Mouse (Mus musculus): ENCODE measurements around the gene Dusp27.
A peak's percentile ranks its signal among the peaks of the same experiment; 100 is the strongest.

Dusp27 gene

DNA sequence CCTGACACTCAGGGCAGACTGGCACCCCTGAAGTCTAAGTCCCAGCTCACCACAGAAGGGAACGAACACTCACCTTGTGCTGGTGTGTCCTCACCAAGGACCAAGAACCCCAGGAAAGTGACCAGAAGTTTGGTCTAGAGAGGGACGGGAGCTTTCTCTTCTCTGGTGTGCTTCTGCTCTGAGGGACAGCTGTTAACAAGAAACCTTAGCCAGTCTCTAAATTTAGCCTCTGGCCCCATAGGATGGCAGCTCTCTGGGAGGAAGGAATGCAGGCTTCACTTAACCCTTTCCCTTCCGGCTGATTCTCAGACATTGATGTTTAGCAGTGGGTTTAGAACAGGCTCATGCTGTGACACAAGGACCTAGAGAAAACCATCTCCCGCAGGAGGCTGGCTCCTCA lies at the start of gene Dusp27:
Dusp27 (minus strand) TSS at position 204 of the 400 bp plus-strand sequence.
- no peak for DNase-seq (ENCODE audit: low read depth in 1 of 2, low spot score in 2 of 2)

- no peak for DNase-seq (ENCODE audit: low read depth in 1 of 2, low spot score in 2 of 2)
These were observed 45.9 kb upstream of the Dusp27 start for GRCm38 (mm10) chr1:166173621-166174020.

- DNase-seq (ENCODE audit: low read depth in 1 of 2, low spot score in 2 of 2), result no peak
These were observed 45.3 kb upstream of the Dusp27 start for GRCm38 (mm10) chr1:166172992-166173391.

- DNase-seq (ENCODE audit: low read depth in 1 of 2, low spot score in 2 of 2), result no peak
These were observed 43.1 kb upstream of the Dusp27 start for GRCm38 (mm10) chr1:166170852-166171251.

- DNase-seq (ENCODE audit: low read depth in 1 of 2, low spot score in 2 of 2), result no peak
These were observed 42.0 kb upstream of the Dusp27 start for GRCm38 (mm10) chr1:166169713-166170112.

GRCm38 (mm10) chr1:166168017-166168416 lies 40.3 kb upstream of the Dusp27 start:
- DNase-seq (ENCODE audit: low read depth in 1 of 2, low spot score in 2 of 2), result no peak

GRCm38 (mm10) chr1:166167405-166167804 lies 39.7 kb upstream of the Dusp27 start:
- DNase-seq (ENCODE audit: low read depth in 1 of 2, low spot score in 2 of 2), result no peak

GRCm38 (mm10) chr1:166165159-166165558 lies 37.4 kb upstream of the Dusp27 start:
- no peak for DNase-seq (ENCODE audit: low read depth in 1 of 2, low spot score in 2 of 2)

DNA sequence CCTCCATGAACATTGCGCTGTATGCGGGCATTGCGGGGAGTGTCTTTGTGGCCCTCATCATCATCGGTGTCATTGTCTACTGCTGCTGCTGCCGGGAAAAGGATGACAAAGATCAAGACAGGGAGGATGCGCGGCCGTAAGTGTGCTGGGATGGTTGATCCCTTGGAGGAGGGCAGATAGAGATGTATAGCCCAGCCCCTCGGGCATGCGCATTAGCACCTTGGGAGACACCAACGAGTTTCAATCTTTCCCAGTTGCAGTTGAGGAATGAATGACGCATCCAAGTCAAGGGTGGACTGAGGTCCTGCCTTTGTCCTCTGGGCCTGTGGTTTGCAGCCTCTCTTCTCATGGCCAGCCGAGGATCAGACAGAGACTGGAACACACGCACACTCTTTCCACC lies 36.9 kb upstream of the Dusp27 start:
- no peak for DNase-seq (ENCODE audit: low read depth in 1 of 2, low spot score in 2 of 2)

DNA sequence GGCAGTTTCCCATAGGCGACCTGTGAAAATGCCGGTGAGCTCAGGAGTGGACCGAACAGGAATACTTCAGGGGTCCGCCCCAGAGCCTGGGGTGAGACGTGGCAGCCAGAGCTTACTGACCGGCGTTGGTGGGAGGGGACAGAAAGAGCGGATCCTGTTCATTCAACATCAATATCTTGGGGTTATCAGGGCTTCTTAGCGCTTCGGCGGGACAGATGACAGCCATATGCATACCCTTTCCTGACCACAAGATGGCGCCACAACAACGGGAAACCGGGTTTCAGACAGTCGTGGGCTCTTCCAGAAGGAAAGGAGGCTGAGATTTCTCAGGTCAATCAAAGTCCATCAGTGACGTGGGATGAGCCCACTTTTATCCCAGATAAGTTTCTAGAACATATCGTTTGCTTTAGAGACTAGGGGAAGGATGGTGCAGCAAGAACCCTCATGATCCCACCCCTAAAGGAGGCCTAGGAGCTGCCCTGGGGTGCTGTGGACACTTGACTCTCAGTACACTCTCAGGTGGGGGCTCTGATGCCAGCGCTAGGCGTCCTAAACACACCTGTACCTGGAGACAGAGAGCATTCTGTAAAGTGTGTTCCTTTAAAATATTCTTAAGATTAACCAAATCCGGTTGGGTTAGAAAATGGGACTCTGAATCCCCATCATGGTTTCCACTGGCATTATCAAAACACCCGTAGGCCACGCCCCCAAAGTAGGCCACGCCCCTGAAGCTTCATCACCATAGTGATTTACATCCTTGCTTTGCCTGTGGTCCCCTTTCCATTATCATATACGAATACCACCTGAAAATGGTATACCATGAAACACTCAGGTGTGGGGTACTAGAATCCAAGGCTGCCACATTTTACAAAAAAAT lies 33.1 kb upstream of the Dusp27 start:
- peak in 1 of 2 experiments; percentile 21 for DNase-seq (ENCODE audit: low read depth in 1 of 2, low spot score in 2 of 2)

DNA sequence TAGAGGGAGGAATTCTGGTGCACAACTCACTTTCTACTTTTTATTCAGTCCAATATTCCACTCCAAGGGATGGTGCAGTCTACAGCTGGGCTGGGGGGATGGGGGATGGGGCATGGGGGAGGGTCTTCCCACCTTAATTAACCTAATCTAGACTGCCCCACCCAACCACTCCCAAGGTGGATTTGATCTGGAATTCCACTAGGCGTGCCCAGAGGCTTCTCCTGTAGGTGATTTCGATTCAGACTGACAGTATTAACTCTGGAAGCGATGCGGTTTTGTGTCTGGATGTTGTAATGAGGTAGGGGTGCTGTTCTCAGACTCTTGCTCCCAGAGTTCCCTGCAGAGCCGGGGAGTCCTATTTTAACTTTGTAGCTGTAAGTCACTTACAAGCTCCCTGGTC lies 32.4 kb upstream of the Dusp27 start:
- DNase-seq (ENCODE audit: low read depth in 1 of 2, low spot score in 2 of 2), result no peak

- DNase-seq (ENCODE audit: low read depth in 1 of 2, low spot score in 2 of 2), result no peak
These were observed 30.9 kb upstream of the Dusp27 start for GRCm38 (mm10) chr1:166158664-166159063.

GRCm38 (mm10) chr1:166157712-166158111 lies 30.0 kb upstream of the Dusp27 start:
- no peak for DNase-seq (ENCODE audit: low read depth in 1 of 2, low spot score in 2 of 2)

- DNase-seq (ENCODE audit: low read depth in 1 of 2, low spot score in 2 of 2), result no peak
These were observed 27.4 kb upstream of the Dusp27 start for GRCm38 (mm10) chr1:166155113-166155494.

GRCm38 (mm10) chr1:166154162-166155112 lies 26.7 kb upstream of the Dusp27 start:
- DNase-seq (ENCODE audit: low read depth in 1 of 2, low spot score in 2 of 2), result peak in 1 of 2 experiments; percentile 47

GRCm38 (mm10) chr1:166153351-166154120 lies 25.8 kb upstream of the Dusp27 start:
- DNase-seq (ENCODE audit: low read depth in 1 of 2, low spot score in 2 of 2), result peak; percentile 29 to 73

DNA sequence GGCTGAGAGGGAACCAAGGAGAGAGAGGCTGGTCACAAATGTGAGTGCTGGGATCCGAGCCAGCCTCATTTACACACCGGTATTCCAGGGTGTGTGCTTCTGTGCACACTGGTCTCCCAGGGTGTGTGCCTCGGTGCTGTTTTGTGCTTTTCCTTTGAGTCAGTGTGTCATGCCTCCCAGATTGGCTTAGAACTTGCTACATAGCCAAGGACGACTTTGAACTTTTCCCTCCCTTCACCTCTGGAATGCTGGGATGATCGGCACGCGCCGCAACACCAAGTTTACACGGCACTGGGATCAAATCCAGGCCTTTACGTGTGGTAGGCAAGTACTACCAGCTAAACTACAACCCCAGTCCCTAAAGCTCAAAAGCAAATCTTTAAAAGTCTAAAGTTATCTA lies 24.3 kb upstream of the Dusp27 start:
- no peak for DNase-seq (ENCODE audit: low read depth in 1 of 2, low spot score in 2 of 2)

GRCm38 (mm10) chr1:166151341-166151740 lies 23.6 kb upstream of the Dusp27 start:
- no peak for DNase-seq (ENCODE audit: low read depth in 1 of 2, low spot score in 2 of 2)

DNA sequence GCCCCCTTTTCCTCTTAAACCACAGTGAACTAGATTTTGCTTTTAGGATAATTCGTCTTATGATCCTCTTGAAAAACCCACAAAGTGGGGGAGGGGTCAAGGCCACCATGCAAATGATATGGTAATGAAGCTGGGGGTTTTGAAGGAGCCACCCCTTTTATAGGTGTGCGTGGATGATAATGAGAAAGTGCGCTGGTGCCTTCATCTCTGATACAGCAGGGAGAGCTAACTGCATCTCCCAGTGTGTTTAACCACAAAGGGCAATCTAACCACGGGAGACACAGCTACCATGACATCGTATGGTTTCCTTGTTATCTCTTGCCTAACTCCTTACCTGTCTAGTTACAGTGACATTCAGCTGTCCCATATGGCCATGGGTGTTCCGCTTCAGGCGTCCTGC lies 22.3 kb upstream of the Dusp27 start:
- DNase-seq (ENCODE audit: low read depth in 1 of 2, low spot score in 2 of 2), result no peak

GRCm38 (mm10) chr1:166149441-166149840 lies 21.7 kb upstream of the Dusp27 start:
- DNase-seq (ENCODE audit: low read depth in 1 of 2, low spot score in 2 of 2), result no peak

DNA sequence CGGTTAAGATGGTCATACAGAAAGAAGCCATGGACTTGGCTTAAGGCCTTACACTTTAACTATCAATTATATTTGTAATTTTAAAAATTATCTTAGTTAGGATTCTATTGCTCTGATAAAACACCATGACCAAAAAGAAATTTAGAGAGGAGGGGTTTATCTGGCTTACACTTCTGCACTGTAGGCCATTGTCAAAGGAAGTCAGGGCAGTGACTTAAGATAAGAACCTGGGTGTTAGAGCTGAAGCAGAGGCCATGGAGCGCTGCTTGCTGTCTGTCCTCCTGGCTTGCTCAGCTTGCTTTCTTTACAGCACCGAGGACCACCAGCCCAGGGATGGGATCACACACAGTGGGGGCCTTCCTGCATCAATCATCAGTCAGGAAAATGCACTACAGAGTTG lies 19.9 kb upstream of the Dusp27 start:
- DNase-seq (ENCODE audit: low read depth in 1 of 2, low spot score in 2 of 2), result no peak

Measured in monocyte, adult 2 months (primary cell).